Mouse (Mus musculus): Measurements from ENCODE around the gene Cacna1i. TPM values are rescaled to one million over a fixed set of nuclear protein-coding genes. Genes with fewer than 3 reads are reported as not detected.

The Cacna1i gene
- polyA plus RNA-seq, 3 experiments from 2014 or later = 0.04 TPM; not detected in 2

DNA sequence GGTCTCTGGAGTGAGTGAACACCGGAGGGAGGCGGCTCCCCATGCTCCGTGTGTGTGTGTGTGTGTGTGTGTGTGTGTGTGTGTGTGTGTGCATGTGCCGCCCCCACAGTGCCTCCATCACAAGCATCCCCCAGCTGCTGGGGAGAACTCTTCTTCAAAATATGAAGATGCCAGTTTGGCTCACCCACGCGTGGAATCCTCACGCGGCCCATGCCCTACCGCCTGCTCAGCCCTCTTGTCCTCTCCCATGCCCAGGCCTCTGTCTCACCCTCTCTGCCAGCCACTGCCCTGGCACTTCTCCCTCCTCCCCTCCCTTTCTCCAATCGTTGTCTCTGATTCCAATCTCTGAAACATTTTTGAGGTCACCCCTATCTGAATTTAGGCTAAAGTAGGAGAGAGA is 47.7 kb downstream of the Cacna1i start:
- no peak for ATAC-seq

DNA sequence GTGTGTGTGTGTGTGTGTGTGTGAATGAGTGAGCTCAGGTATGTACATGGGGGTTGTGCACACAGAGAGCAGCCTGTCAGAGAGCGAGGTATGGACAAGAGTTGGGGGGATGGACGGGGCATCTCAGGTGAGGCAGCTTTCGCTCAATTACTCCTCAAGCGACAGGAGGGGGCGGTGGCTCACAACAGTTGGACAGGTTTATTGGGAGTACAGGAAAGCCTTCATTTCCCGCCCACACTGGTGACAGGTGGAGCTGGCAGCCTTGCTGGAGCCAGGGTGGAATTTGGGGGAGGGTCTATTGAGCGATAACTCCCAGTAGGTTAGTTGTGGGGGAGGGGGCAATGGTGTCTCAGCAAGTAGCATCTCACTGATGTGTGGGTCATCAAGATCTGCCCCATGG is 48.2 kb downstream of the Cacna1i start:
- no peak for ATAC-seq

DNA sequence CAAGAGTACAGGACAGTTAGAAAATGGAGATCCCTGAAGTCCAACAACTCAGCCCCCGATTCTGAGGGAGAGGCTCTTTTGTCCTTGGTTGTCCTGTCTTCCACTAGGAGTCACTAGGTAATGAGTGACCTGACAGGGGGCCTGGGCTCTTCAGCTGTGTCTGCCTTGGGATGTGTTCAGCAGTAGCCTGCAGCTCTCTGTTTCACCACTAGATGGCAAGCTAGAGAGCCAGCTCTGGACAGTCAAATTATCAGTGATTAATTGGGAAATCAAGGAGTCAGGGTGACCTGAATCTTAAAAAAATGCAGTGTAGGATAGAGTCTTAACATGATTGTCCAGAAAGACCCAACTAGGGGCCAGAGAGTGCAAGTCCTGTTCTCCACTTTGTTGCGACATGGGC is 53.3 kb downstream of the Cacna1i start:
- no peak for ATAC-seq

DNA sequence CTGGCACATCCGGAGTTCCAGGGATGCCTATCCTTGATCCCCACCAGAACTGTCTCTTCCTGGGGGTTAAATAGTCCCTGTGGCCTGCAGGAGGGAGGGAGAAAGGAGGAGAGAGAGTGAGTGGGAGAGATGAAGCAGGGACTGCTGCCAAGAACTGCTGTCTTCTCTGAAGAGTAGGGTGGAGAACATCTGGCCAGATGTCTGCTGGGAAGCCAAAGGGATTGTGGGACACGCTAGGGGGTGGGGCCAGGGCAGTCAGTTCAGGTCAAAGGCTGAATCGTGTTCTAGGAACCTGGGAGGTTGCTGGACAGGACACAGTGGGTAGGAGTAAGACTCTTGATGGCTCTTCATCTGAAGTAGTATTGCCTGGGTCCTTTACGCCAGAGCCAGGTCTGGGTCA is 55.4 kb downstream of the Cacna1i start:
- no peak for ATAC-seq

DNA sequence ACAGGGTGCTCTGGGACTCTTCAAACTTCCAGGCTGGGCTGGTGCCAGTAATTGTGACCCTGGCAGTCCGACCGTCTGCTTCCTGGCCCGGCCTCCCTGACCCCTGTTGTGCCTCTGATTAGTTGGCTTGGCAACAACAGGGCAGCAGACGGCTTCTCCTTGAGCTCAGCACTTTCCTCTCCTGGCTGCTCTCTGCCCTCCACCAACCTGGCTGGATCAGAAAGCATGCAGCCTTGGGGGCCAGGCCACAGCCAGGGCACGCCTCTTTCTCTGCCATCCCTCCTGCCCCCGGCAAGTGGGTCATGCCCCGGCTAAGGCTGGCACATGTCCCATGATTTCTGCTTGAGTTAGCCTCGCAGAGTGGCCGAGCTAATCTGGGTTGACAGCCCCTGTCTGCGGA is 56.0 kb downstream of the Cacna1i start:
- no peak for ATAC-seq

DNA sequence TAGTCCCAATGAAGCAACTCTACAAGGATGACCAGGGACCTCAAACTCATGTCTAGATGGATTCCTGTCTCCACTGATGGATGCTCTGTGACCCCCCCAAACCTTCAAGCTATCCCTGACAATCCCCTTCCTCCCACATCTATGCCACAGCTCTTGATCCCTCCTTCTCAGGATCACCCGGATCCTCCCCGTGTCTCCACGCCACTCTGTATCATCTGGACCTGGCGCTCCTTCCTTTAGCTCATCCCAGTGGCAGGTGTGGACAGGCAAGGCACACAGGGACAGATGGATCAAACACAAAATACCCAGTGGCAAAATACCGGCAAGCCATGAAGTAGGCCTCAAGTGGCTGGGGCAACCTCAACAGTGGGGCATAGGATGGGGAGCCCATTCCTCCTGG is 56.7 kb downstream of the Cacna1i start:
- ATAC-seq = no peak

DNA sequence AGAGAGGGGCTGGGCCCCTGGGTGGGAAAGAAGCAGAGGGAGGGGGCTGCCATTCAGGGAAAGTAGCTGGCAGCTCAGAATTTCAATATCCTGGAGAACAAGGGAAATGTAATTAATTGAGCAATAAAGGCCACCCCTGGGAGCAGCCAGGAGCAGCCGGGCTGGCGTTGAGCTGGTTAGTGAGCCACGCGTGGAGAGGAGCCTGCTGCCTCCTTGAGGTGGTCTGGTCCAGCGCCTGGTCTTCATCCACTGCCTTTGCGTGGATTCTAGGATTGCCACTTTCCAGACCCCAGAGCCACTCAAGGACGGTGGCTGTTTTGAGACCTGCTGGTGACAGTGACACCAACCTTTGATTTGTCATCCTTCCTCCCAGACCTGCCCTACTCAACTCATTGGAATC is 59.5 kb downstream of the Cacna1i start:
- no peak for ATAC-seq

DNA sequence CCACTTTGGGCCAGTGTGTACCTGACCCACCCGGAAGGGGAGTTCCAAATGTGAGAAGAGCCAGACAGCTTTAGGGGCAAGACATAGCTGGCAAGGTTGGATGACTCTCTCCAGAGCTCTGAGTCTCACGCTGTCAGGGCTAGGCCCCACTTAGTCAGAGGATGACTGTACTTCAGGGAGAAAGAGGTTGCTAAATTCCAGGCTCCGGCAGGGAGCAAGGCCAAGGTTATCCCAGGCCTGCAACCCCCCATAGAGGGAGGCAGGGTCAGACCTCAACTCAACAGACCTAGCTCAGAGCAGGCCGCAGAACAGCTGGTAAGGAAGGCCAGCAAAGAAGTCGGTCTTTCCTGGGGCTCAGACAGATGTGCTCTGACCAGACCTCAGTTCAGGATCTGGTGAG is 63.4 kb downstream of the Cacna1i start:
- no peak for ATAC-seq

DNA sequence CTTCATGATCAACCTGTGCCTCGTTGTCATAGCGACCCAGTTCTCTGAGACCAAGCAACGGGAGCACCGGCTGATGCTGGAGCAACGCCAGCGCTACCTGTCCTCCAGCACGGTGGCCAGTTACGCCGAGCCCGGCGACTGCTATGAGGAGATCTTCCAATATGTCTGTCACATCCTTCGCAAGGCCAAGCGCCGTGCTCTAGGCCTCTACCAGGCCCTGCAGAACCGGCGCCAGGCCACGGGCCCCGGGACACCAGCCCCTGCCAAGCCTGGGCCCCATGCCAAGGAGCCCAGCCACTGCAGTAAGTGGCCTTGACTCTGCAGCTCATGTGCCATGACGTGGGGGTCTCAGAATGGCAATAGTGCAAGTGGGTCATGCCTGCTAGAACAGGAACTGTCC is 71.8 kb downstream of the Cacna1i start:
- ATAC-seq = no peak

DNA sequence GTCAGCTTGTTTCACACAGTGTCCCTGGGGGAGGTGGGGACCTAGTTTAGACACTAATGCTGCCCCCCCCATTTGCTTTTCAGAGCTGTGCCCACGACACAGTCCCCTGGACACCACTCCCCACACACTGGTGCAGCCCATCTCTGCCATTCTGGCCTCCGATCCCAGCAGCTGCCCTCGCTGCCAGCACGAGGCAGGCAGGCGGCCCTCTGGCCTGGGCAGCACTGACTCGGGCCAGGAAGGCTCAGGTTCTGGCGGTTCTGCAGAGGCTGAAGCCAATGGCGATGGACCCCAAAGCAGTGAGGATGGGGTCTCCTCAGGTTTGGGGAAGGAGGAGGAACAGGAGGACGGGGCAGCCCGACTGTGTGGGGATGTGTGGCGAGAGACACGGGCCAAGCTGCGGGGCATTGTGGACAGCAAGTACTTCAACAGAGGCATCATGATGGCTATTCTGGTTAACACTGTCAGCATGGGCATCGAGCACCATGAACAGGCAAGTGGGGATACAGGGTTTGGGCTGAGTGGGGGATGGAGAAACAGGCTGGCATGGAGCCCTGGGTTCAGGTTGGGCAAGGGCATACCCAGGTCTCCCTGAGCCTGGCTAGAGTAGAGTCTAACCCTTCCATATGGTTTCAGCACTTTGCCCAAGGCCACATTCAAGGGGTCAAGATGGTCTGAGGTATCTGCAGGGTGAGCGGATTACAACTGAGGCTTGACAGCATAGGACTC is 74.9 kb downstream of the Cacna1i start:
- no peak for ATAC-seq

DNA sequence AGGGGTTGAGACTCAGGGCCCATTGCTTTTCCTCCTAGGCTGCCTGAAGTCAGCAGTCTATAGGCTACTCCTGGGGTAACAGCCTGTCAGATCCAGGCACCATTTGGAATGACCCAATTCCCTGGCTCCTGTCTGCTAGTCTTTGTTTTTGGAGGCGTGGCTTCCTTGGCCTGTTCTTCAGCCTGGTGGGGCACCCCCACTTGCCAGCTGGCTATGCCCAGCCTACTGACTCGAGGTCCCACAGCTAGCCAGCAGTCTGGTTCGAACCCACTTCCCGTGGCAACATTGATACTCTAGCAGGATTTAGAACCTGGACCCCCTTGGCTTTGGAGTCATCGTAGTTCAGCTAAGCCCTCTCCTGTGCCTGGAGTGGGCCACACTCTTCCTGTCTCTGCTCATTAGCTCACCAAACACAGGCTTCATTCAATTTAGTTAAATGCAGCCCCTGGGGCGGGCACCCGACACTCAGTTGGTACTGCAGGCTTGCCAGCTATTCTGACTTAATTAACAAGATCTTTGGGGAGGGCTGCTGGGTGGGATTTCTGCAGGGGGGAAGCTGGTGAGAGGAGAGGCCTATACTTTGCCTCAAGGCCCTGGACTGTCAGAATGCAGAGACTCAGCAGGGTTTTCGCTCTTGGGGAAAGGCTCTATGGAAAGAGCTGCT is 75.6 kb downstream of the Cacna1i start:
- no peak for ATAC-seq

DNA sequence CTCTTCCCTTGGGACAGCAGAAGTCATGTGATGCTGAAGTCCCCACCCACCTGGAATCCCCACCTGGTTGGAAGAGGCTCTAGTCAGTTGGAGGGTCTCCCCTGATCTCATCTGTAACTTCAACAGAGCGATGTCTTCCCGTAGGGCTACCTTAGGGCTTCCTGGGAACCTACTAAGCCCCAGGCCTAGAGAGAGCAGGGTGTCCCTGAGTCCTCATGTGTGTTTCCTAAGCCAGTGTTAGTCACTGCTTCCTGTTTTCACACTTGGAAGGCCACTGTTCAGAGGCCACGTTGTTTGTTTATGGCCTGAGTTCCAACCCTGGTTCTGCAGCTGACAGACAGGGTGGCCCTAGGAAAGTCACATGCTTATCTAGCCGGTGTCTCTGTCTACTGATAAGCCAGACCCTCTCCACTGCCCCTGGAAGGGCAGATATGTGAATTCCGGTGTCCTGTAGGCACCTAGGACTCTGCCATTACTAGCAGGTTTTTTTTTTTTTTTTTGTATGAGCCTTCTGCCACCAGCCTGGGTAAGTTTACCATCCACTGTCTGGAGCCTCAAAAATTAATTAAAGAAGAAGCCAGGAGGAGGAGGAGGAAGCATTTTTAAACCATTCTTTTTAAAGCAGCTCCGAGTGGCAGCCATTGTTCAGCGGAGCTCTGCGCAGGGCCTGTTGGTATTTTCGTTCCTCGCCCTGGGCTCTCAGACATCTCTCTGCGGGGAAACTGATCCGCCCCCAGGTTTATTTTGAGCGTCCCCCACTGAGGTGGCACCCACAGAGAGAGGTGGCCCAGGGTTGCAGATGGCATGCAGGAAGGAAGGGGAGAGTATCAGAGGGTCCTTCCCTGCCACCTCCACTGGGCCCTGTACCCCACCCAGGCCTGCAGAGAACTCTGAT is 77.0 kb downstream of the Cacna1i start:
- no peak for ATAC-seq

DNA sequence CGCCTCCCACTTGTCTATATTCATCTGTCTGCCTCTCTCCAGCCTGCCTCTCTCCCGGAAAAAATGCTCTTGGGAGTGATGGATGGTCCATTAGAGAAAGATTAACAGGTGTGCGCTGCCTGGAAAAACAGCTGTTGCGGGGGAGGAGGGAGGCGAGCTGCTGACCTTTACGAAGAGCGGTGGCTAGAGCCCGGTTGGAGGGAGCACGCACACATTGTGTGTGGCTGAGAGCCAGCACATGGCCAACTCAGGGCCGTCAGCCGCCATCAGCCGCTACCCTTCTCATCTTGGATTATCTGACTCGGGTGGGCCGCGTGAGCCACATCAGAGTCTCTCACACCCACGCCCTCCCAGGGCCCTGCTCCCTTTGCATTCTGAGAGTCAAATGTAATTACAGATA is 79.9 kb downstream of the Cacna1i start:
- no peak for ATAC-seq

DNA sequence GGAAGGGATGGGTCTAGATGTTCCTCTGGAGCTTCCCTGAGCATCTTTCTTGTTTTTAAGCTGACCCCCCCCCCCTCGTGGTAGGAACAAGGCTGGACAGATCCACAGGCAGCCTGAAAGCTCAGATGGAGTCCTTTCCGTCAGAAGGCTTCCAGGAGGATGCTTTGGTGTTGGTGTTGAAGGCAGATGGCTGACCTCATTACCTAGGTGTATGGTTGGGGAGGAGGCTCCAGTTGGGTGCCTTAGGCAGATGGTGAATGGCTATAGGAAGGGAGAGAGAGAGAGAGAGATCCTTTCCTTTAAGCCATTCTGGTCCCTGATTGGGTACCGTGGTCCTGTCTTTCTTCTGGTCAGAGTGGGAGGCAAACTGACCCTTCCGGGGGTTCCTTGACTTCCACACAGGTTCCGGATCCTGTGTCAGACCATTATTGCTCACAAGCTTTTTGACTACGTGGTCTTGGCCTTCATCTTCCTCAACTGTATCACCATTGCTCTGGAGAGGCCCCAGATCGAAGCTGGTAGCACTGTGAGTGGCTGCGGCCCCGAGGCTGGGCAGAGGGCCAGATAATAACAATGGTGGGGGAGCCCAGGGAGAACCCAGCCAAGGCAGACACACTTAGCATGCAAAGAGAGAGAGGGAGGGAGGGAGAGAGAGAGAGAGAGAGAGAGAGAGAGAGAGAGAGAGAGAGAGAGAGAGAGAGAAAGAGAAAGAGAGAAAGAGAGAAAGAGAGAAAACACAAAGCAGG is 86.4 kb downstream of the Cacna1i start:
- ATAC-seq = no peak

DNA sequence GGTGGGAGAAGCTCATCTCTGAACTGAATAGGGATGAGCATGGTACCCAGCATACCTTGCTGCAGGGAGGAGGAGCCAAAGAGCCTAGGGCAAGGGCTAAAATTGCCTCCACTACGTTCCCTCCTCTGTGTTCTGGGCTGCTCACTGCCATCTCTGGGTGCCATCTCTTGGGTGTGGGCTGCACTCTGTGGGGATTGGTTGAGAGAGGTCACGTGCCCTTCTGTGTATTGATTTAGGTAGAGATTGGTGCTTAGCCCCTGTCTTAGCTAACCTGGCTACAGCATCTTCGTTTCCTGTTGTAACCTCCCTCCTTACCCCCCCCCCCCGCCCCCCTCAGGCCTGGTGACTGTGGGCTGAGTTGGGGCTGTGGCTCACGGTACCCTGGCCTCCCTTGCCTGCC is 87.8 kb downstream of the Cacna1i start:
- ATAC-seq = no peak

DNA sequence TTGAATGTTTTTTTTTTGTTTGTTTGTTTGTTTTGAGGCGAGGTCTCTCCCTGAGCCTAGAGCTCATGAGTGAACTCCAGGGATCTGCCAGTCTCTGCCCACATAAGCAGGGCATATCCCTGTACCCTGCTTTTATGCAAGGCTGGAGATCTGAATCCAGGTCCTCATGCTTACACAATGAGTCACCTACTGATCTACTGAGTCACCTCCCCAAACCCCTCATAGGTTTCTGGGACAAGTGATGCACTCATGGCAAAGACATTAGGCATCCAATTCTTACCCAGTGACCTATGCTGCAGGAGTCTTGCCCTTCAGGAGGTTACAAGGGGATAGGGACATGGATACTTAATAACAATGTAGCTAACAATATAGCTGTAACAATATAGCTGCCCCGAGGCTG is 100.1 kb downstream of the Cacna1i start:
- no peak for ATAC-seq

DNA sequence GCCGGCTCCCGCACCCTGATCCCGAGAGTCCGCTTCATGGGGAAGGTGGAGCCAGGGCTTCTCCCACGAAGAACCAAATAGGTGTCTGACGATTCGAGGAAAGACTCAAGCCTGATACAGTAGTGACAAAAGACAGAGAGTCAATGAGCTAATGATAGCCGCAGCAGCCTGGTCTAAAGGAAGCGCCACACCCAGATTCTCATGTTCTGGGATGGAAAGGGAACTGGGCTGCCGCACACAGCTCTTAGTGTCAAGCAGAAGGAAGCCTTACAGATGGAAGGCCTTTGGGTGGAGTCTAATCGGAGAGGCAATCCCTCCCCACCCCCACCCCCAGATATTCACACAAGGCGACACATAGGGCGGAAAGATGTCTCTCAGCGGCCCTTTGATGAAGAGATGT is 104.8 kb downstream of the Cacna1i start:
- no peak for ATAC-seq

DNA sequence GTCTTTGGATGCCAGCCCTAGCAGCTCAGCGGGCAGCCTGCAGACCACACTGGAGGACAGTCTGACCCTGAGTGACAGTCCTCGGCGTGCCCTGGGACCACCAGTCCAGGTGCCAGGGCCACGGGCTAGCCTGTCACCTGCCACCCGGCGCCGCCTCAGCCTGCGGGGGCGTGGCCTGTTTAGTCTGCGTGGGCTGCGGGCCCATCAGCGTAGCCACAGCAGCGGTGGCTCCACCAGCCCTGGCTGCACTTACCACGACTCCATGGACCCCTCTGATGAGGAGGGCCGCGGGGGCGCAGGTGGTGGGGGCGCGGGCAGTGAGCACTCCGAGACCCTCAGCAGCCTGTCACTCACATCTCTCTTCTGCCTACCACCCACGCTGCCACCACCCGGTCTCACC is 108.0 kb downstream of the Cacna1i start:
- ATAC-seq = no peak

DNA sequence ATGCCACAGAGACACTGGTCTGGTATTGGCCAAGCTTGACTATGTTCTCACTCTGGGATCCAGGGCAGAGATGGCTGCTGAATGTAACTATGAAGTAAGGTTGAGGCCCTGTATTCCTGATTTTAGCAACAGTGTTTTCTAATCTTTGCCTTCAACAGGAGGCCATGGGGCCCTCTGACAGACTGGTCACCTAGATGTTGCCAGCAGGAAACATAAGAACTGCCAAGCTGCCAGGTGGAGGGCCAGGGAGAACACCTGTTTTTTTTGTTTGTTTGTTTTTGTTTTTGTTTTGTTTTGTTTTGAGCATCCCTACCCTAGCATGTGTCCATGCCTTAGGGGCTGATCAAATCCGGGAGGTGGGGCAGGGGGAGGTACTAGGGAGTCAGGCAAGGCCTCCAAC is 112.4 kb downstream of the Cacna1i start:
- no peak for ATAC-seq

DNA sequence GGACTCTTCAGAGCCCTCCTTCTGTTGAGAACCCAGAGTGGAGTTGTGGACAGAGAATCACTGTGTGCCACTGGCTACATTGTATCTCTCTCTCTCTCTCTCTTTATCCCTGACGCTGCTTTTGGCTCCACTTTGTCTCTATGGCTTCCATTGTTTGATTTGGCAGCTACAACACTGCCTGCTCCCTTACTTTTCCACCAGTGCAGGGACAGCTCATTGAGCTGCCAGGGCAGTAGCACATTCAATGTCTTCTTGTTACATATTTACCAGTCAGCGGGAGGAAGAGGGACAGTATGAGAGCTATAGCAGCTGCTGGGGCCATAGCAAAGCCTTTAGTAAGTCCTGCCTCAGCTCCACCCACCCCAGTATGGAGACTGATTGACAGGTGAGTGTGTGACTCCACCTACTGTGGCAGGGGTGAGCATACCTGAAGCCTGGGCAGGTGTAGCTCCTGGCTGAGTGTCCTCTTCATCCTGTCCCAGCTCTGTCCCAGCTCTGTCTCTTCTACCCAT is 114.4 kb downstream of the Cacna1i start:
- ATAC-seq = no peak

DNA sequence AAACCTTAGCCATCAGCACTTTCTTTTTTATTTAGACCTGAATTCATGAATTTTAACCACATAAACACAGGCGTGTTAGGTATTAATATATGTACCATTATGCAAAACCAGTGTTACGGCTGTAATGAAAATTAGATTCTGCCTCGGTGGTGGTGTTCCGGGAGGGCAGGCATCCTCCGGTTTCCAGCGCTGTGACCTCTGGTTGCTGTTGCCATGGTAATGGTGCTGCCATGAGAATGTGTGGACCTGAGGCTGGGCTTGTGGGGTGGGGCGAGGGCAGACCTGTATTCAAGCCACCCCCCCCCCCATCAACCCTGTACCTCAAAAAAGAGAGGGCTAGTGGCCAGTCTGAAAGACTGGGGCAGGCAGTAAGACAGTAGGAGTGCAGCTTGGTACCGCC is 114.9 kb downstream of the Cacna1i start:
- ATAC-seq = no peak

DNA sequence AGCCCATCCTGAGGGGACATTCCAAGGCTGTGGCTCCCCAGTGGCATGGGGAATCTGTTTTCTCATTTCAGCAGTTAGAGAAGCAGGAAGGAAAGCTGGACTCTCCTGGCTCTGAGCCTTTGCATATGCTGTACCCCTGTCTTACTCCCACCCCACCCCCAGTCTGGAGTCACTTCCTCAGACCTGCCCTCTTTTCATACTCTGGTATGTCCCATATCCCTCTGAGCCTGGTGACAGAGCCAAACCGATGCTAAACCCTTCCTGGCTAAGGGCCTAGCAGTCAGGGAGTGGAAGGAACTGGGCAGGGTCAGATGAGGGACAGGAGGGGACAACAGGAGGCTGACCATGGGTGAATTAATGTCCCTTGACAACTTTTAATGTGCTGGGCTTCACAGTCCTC is 120.8 kb downstream of the Cacna1i start:
- ATAC-seq = no peak

DNA sequence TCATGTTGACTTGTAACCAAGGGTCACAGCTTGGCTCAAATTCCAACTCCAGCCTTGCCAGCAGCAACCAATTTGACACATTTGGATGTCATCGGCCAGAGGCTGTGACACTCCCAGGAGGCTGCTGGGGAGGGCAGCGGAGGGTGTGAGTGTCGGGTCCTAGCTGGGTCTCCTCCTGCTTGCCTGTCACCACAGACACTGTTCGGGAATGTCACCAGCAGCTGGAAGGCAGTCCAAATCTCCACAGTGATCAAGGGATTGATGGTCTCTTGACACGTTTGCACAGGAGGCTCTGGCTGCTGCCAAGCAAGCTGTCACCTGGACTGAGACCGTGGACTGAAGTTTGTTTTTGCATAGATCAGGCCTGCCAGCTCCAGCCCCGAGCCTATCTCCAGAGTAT is 123.6 kb downstream of the Cacna1i start:
- ATAC-seq = no peak
